Mouse (Mus musculus): ENCODE results near the gene Qsox2. TPM values are rescaled to one million over a fixed set of nuclear protein-coding genes. Genes with fewer than 3 reads are reported as not detected.
A peak's percentile ranks its signal among the peaks of the same experiment; 100 is the strongest.

Gene Qsox2
- total RNA-seq, 1 experiment from 2014 or later = 5.4 TPM

- no peak for ATAC-seq (replicated peaks; ENCODE audit: low read depth, poor library complexity, severe bottlenecking)
Measured at GRCm38 (mm10) chr2:26230253-26230652, 7.1 kb downstream of the Qsox2 start.

- ATAC-seq (replicated peaks; ENCODE audit: low read depth, poor library complexity, severe bottlenecking) = peak; percentile 95
Measured at GRCm38 (mm10) chr2:26227788-26228187, 9.5 kb downstream of the Qsox2 start.

GRCm38 (mm10) chr2:26225242-26225641, 12.1 kb downstream of the Qsox2 start:
- no peak for ATAC-seq (replicated peaks; ENCODE audit: low read depth, poor library complexity, severe bottlenecking)

GRCm38 (mm10) chr2:26223961-26224360, 13.4 kb downstream of the Qsox2 start:
- ATAC-seq (replicated peaks; ENCODE audit: low read depth, poor library complexity, severe bottlenecking) = no peak

GRCm38 (mm10) chr2:26214526-26214925, 22.8 kb downstream of the Qsox2 start:
- ATAC-seq (replicated peaks; ENCODE audit: low read depth, poor library complexity, severe bottlenecking) = no peak

GRCm38 (mm10) chr2:26209566-26209965, 27.8 kb downstream of the Qsox2 start:
- no peak for ATAC-seq (replicated peaks; ENCODE audit: low read depth, poor library complexity, severe bottlenecking)

- ATAC-seq (replicated peaks; ENCODE audit: low read depth, poor library complexity, severe bottlenecking) = peak; percentile 91
Measured at GRCm38 (mm10) chr2:26208126-26208789, 29.1 kb downstream of the Qsox2 start, which contains the start of gene Lhx3. Lhx3 (minus strand) TSS chr2:26208289.

GRCm38 (mm10) chr2:26207559-26207958, 29.8 kb downstream of the Qsox2 start:
- no peak for ATAC-seq (replicated peaks; ENCODE audit: low read depth, poor library complexity, severe bottlenecking)

- no peak for ATAC-seq (replicated peaks; ENCODE audit: low read depth, poor library complexity, severe bottlenecking)
Measured at GRCm38 (mm10) chr2:26205761-26206160, 31.6 kb downstream of the Qsox2 start.

GRCm38 (mm10) chr2:26205126-26205525, 32.2 kb downstream of the Qsox2 start:
- ATAC-seq (replicated peaks; ENCODE audit: low read depth, poor library complexity, severe bottlenecking) = peak; percentile 51

- ATAC-seq (replicated peaks; ENCODE audit: low read depth, poor library complexity, severe bottlenecking) = no peak
Measured at GRCm38 (mm10) chr2:26202849-26203475, 34.4 kb downstream of the Qsox2 start.

GRCm38 (mm10) chr2:26201926-26202848, 35.1 kb downstream of the Qsox2 start:
- no peak for ATAC-seq (replicated peaks; ENCODE audit: low read depth, poor library complexity, severe bottlenecking)

- no peak for ATAC-seq (replicated peaks; ENCODE audit: low read depth, poor library complexity, severe bottlenecking)
Measured at GRCm38 (mm10) chr2:26198488-26198887, 38.8 kb downstream of the Qsox2 start.

- no peak for ATAC-seq (replicated peaks; ENCODE audit: low read depth, poor library complexity, severe bottlenecking)
Measured at GRCm38 (mm10) chr2:26194552-26195339, 42.6 kb downstream of the Qsox2 start.

- peak; percentile 95 for ATAC-seq (replicated peaks; ENCODE audit: low read depth, poor library complexity, severe bottlenecking)
Measured at GRCm38 (mm10) chr2:26188517-26188916, 48.8 kb downstream of the Qsox2 start.

GRCm38 (mm10) chr2:26184352-26184751, 53.0 kb downstream of the Qsox2 start:
- no peak for ATAC-seq (replicated peaks; ENCODE audit: low read depth, poor library complexity, severe bottlenecking)

GRCm38 (mm10) chr2:26182646-26183045, 54.7 kb downstream of the Qsox2 start:
- ATAC-seq (replicated peaks; ENCODE audit: low read depth, poor library complexity, severe bottlenecking) = peak; percentile 71

- no peak for ATAC-seq (replicated peaks; ENCODE audit: low read depth, poor library complexity, severe bottlenecking)
Measured at GRCm38 (mm10) chr2:26177189-26177588, 60.1 kb downstream of the Qsox2 start.

GRCm38 (mm10) chr2:26176731-26177130, 60.6 kb downstream of the Qsox2 start:
- ATAC-seq (replicated peaks; ENCODE audit: low read depth, poor library complexity, severe bottlenecking) = no peak; the same call in 1 of the 2 replicates

GRCm38 (mm10) chr2:26175191-26175590, 62.1 kb downstream of the Qsox2 start:
- no peak for ATAC-seq (replicated peaks; ENCODE audit: low read depth, poor library complexity, severe bottlenecking)
